Mouse (Mus musculus) frontal cortex, adult 2 months (tissue): Measurements from ENCODE around the gene Rps15. TPM values are rescaled to one million over a fixed set of nuclear protein-coding genes. Genes with fewer than 3 reads are reported as not detected.

Source experiments
- DNase-seq, 2 experiments: peaks; one replicate each; pipeline ENCODE4 v3.0.0; 2022; ENCODE audit warnings: low spot score in 1 of 2; ENCODE audit errors: extremely low spot score in 1 of 2
- polyA plus RNA-seq: library from polyadenylated mRNA; depleted of rRNA; stranded (reverse); fragments of >200 nt; gene quantifications from 2 replicates; pipeline ENCODE4 v1.2.3, GENCODE M21; 2012

The Rps15 gene
- polyA plus RNA-seq, 1 experiment, result 2,217 TPM

DNA sequence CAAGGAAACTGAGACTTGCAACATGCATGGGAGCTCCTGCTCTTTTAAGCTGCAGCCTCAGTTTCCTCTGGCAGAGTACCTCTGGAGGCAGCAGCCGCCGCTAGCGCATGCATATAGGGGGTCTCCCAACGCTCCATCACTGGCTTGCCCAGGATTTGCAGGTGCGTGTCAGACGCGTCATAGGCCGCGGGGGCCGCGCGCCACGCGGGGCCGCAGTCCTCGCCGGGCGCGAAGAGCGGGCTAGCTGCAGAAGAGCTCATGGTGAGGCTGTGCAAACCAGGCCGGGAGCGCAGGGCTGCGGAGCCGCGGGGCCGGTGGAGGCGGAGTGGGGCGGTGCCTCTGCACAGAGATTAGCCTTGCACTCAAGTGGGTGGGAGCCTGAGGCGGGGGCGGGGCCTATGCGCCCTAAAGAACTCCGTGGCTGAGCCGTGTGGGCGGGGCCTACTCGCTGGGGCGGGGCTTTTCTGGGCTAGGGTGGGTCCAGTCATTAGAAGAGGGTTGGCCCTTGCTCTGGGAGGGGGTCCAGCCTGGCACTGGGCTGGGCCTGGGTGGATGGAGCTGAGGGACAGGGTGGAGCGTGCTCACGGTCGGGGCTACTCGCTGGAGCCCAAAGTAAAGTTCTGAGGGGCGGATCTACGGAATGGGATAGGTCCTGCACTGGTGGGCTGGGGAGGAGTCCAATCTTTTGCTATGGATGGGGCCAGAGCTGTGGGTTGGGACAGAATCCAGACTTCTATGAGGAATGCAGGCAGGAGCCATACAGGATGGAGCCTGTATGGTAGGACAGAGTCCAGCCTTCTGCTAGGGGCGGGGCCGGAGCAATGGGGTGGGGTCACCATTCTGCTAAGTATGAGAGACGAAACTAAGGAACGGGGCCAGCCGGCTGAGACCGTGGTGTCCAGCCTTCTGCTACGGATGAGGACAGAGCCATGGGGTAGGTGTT, 31.3 kb upstream of the Rps15 start, which contains the start of the genes Gamt and Dazap1:
TSS of gene Gamt (minus strand) at position 371 of the 943 bp plus-strand sequence.
TSS of gene Dazap1 (plus strand) at position 845 of the 943 bp plus-strand sequence.
- peak; percentile 81 to 93 for DNase-seq

DNA sequence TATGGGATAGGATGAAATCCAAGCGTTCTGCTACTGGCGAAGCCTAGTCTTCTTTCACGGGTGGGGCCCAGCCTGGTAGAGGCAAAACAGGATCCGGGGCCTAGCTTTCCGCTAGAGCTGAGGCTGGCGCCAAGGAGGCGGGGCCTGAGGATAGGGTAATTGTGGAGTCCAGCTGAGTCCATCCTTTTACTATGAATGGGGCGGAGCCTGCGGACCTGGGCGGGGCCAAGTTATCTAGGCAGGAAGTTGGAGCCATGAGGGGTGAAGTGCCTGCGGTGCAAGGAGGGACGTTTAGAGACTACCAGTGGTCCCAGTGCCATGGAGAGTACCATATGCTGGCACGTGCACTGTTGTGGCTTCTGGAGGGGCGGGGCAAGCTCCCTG, 30.7 kb upstream of the Rps15 start:
- peak; percentile 86 to 89 for DNase-seq

- DNase-seq, result no peak
Observed at GRCm38 (mm10) chr10:80262169-80262568, 30.1 kb upstream of the Rps15 start.

DNA sequence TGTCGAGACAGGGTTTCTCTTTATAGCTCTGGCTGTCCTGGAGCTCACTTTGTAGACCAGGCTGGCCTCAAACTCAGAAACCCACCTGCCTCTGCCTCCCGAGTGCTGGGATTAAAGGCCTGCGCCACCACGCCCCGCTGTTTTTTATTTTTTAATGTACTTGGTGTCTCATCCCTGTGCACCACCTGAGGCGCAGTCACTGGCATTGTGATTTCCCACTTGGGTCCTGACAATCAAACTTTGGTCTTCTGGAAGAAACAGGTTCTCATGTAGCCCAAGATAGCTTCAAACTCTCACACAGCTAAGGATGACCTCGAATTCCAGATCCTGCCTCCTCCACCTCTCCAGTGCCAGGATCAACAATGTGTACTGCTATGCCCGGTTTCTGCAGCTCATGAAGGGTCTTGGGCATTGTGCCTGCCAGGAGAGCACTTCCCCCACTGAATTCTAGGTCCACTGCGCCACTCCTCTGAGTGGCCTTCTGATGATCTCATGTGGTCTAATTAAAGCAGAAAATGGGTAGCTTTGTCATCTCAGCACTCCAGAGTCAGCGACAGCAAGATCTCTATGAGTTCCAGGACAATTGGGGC, 29.4 kb upstream of the Rps15 start:
- no peak for DNase-seq

DNA sequence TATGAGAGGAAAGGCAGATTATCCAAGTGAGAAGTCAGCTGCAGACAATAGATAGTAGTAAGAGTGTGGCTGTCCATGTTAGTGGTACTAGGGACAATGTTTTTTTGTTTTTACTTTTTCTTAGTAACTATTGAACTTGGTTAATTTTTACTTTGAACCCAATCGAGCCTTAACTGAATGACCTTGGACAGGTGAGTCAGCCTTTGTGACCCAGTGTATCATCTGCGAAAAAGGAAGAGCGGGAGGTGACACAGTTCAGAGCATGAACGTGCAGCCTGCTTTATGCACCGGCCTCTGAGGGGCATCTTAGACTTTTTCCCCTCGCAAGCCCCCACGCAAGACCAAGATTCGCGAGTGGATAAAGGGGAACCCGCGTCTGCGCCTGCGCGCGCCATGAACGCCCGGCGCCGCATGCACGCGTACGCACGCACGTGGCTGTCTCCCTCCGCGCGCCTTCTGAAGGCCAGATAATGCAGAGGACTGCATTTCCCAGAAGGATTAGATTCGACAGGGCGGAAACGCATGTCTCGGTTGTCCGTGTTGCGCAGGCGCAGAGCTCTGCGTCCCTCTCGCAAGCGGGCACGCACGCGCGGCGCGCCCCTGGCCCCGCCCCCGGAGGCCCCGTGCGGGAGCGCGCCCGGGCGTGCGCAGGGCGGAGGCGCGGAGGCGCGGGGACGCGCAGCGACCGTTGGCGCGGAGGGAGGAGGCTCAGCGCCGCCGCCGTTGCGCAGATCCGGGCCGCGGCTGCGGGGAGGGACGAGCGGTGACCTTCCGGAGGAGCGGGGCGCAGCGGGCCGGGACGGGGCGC, 27.7 kb upstream of the Rps15 start:
- DNase-seq, result peak; percentile 99

DNA sequence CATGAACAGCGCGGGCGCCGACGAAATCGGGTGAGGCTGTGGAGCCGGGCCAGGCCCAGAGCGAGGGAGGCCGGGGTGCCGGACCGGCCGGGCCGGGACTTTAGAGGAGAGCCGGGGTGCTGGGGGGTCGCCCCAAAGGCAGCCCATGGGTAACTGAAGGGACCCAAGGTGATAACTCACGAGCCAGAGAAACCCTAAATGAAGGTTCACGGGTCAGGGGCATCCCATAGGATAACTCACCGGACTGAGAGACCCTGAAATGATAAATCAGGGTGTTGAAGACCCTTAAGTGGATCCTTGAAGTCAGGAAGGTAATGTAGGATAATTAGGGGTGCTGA, 27.1 kb upstream of the Rps15 start:
- DNase-seq, result no peak

GRCm38 (mm10) chr10:80270099-80270498, 22.2 kb upstream of the Rps15 start:
- DNase-seq, result no peak

GRCm38 (mm10) chr10:80270734-80271181, 21.5 kb upstream of the Rps15 start:
- DNase-seq, result no peak

DNA sequence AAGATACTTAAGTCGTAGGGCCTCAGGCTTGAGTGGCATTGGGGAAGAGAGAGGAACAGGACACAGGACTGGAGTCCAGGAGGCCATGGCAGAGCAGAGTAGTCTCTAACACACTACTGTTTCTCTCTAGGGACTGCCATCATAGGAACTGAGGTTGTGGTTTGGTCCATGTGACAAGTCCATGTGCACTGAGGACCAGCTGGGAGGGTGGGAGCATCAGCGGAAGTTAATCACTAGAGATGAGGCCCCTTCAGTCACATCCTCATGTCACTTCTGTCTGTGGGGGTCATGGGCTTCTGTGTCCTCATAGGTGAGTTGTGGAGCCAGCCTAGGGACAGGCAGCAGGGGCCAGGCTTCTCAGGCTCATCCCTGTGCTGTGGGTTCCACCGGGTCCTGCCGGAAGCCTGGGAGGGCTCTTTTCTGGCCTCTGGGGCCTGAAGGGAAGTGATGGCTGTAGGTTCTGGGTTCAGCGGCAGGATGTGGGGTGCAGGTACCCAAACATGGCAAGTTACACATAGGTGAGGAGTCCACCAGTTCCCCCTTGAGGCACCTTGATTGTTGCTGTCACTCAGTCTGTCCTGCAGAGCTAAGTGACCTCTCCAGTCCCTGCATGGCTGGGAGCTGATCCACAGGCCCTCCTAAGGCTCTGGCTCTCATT, 20.9 kb upstream of the Rps15 start:
- DNase-seq, result no peak

DNA sequence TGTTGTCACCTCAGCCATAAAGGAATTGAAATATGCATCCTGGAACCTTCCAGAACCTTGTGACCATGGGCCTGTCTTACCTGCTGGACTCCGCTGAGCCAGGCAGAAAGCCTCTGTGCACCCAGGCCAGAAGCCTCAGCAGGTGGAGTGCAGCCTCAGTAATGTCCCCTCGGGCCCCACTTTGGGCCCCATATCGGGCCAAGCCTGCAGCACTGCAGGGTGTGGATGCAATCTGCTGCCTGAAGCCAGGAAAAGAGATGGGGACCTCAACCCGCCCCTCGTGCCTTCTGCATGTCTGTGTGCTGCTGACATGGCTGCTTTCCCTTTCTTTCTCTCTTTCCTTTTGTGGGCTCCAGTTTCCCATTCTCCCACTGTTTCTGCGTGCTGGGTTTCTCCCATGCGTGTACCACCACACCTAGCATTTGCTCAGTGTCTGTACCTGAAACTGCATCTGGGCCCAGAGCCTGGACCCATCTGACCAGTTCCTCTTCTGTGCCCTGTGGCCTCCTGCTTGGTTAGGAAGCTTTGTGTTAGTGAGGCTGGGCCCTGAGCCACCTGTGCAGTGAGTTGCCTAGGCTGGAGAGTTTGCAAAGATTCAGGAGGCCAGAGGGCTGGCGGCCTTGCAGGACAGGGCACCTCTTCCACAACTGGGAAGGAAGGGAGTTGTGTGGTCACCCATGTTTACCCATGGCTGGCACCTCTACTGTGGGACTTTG, 20.2 kb upstream of the Rps15 start:
- no peak for DNase-seq

- DNase-seq, result no peak
Observed at GRCm38 (mm10) chr10:80273847-80274246, 18.4 kb upstream of the Rps15 start.

- DNase-seq, result no peak
Observed at GRCm38 (mm10) chr10:80276238-80276637, 16.0 kb upstream of the Rps15 start.

GRCm38 (mm10) chr10:80278390-80278789, 13.9 kb upstream of the Rps15 start:
- DNase-seq, result no peak

DNA sequence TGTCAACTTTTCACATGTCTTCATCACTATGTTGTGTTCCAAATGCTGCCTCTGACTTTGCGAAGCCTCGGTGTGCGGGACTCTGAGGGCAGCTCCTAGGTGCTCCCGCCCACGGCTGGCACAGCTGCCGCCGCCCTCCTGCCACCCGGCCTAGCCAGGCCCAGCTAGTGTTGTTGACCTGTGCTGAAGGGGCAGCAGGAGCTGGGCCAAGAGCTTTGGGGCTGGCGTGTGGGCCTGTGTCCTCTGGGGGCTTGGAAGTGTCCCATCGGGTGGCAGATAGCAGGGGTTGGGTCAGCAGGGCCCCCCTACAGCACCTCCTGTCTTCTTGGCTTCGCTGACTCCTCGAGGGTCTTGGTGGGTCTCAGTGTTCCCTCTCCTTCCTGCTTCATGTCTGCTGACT, 13.0 kb upstream of the Rps15 start:
- no peak for DNase-seq

GRCm38 (mm10) chr10:80281304-80281703, 10.9 kb upstream of the Rps15 start:
- DNase-seq, result no peak

GRCm38 (mm10) chr10:80281921-80282371, 10.3 kb upstream of the Rps15 start:
- DNase-seq, result no peak

DNA sequence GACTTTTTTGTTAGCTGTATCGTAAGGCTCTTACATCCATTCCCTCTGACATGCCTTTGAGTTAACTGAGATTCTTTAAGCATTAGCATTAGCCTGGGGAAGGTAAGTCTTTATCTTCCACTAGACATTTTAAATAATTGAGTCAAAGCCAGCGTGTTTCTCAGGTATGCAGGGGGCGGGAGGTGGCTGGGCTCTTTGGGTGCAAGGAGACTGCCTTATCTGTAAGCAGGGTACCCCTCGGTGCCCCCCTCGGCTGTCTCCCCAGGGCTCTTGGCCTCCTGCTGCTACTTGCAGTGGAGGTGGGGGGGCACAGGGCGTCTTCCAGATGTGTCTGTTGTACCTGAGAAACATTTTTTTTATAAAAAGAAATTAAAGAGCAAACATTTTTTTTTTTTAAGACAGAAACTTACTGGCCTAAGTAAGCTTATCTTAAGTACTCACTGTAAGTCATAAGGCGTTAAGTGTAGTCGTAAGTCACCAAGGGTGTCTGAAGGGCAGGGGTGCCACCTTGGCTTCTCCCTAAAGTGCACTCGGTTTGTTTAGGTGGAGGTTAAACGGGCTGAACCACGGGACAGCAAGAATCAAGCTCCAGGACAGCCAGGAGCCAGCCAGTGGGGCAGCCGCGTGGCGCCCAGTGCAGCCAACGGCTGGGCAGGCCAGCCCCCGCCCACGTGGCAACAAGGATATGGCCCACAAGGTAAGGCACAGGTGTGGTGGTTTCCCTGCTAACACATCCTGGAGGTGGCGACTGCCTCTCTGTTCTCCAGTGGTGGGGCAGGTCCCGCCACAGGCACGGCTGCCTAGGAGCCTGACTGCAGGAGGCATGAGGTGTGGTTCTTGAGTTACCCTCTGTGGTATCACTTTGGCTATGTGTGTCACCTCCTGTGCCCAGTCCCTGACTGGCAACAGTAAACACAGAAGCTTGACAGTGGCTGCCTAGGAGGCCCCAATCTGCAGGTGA, 9.5 kb upstream of the Rps15 start:
- no peak for DNase-seq

DNA sequence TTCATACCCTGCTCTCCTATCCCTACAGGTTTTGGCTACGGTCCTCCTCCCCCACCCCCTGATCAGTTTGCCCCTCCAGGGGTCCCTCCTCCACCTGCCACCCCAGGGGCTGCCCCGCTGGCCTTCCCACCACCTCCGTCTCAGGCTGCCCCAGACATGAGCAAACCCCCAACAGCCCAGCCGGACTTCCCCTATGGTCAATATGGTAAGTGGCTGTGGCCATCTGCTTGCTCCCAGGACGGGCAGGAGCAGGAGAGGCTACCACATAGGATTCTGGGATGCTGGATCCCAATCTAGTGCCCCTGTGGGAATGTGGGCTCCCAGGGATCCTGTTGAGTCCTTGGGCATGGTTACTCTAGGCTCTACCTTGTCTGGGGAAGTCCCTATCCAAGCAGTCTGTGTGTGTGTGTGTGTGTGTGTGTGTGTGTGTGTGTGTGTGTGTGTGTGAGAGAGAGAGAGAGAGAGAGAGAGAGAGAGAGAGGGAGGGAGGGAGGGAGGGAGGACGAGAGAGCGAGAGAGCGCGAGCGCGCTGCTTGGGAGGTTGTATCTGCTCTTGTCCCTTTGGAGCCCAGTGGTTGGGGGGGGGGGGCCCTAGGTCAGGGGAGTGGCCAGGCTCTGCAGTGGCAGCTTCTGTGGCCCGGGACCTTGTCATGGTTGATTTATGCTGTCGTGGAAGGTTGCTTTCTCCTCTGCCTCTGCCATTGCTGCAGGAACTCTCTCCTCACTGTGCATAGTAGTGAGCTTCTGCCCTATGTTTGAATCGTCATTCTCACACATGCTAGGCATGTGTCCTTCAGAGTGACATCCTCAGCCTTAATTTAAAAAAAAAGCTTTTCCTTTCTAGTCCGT, 6.8 kb upstream of the Rps15 start:
- DNase-seq, result no peak
